Mouse (Mus musculus) kidney, embryonic 14.5 days (tissue): ENCODE results near the gene Yif1a. TPM values are rescaled to one million over a fixed set of nuclear protein-coding genes. Genes with fewer than 3 reads are reported as not detected.

ENCODE experiments used
- ATAC-seq: fragments of 200-750 bp; cut with Nextera tagmentation; 2 replicates; pipeline ENCODE4 v1.8.0; 2017; ENCODE audit warnings: moderate number of reproducible peaks, mild to moderate bottlenecking, moderate TSS enrichment, moderate library complexity; ENCODE audit not compliant: low FRiP score, low TSS enrichment
- H3K27ac ChIP-seq: fragments of 300-500 bp; sonication (generic); 2 replicates; pipeline ENCODE4 v1.5.1; 2014; ENCODE audit warnings: low read depth, mild to moderate bottlenecking, low read length, moderate library complexity, mixed read lengths
- H3K27me3 ChIP-seq: fragments of 300-500 bp; sonication (generic); 2 replicates; pipeline ENCODE4 v1.6.1; 2014; ENCODE audit warnings: mild to moderate bottlenecking, low read length; ENCODE audit not compliant: control insufficient read depth, insufficient read depth
- H3K36me3 ChIP-seq: fragments of 300-500 bp; sonication (generic); 2 replicates; pipeline ENCODE4 v1.6.1; 2014; ENCODE audit warnings: low read length, mixed read lengths; ENCODE audit not compliant: control insufficient read depth, insufficient read depth
- H3K4me1 ChIP-seq: fragments of 300-500 bp; sonication (generic); 2 replicates; pipeline ENCODE4 v1.6.1; 2014; ENCODE audit warnings: low read length, mixed read lengths; ENCODE audit not compliant: control insufficient read depth, insufficient read depth
- H3K4me2 ChIP-seq: fragments of 300-500 bp; sonication (generic); replicated peaks from 2 replicates; pipeline ENCODE4 v1.6.1; 2014; ENCODE audit warnings: low read depth, mild to moderate bottlenecking, low read length
- H3K4me3 ChIP-seq: fragments of 300-500 bp; sonication (generic); 2 replicates; pipeline ENCODE4 v1.5.1; 2014; ENCODE audit warnings: mild to moderate bottlenecking, low read length
- H3K9ac ChIP-seq: fragments of 300-500 bp; sonication (generic); 2 replicates; pipeline ENCODE4 v1.6.1; 2014; ENCODE audit warnings: low read depth, mild to moderate bottlenecking, low read length, moderate library complexity
- H3K9me3 ChIP-seq: fragments of 300-500 bp; sonication (generic); 2 replicates; pipeline ENCODE4 v1.6.1; 2016; ENCODE audit warnings: low read length; ENCODE audit not compliant: control insufficient read depth
- WGBS: fragments of 180-500 bp; shearing (Covaris S2); extraction: QIAGEN DNeasy Blood & Tissue Kit; methylation state at CpG from one replicate; pipeline ENCODE4 v1.1.7; 2014; 5-methylcytosine and 5-hydroxymethylcytosine counted together
- polyA plus RNA-seq: library from polyadenylated mRNA; unstranded; fragments of >200 nt; fragmentation: Nextera tagmentation; extraction: Ambion mirVana; gene quantifications from 2 replicates; pipeline ENCODE4 v1.2.1, GENCODE M21; 2014

The Yif1a gene
- polyA plus RNA-seq, 1 experiment from 2014 or later: 115 TPM

DNA sequence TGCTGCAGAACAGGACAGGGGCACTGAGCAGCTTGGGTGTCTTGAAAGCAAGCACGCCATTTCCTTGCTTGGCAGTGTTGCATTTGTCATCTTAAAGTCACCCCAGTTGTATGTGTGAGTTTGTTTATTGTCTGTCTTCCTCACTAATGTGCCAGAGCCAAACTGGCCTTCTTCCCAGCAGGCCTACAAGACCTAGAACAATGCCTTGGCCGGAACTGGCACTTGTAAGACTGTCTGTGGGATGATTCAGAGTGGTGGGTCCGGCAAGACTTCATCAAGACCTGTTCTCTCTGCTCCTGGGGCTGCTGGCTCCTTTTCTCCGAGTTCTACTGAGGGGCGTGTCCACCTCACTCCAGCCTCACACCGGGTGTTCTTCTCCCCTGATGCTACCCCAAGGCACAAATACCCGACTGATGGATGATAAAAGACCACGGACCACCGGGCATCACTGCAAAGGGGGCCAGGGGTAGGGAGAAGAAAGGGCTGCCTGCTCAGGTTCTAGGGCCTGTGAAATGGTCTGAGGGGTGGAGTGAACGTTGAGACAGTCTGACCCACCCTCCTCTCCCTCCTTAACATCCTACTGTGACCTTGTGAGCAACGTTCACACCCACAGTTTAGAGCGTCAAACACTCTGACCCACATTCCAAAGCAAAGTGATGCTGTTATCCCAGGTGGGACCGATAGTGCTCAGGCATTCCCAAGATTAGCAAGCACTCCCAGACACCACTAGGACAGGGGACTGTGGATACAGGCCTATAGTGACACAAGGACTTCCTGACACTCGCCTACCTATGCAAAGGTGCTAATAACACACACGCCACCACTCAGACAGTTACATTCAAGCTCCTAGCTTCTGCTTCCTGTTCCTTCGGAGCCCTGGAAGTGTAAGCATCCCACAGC, 30.2 kb upstream of the Yif1a start:
- no peak for ATAC-seq
- WGBS: 26% methylated on average over 16 of the region's 16 CpGs
- H3K36me3 ChIP-seq: no peaks in the 10 kb centered on the region
- H3K9ac ChIP-seq: no peak overlapping the region
- H3K27ac ChIP-seq: peak overlapping the region; percentile 85; the same call in 1 of the 2 replicates
- peaks cover 6% of the 10 kb centered on the region; the same call in 1 of the 2 replicates for H3K27me3 ChIP-seq
- no peaks in the 10 kb centered on the region for H3K9me3 ChIP-seq
- no peak overlapping the region for H3K4me2 ChIP-seq
- peaks cover 41% of the 10 kb centered on the region for H3K4me1 ChIP-seq
- H3K4me3 ChIP-seq: no peak overlapping the region

DNA sequence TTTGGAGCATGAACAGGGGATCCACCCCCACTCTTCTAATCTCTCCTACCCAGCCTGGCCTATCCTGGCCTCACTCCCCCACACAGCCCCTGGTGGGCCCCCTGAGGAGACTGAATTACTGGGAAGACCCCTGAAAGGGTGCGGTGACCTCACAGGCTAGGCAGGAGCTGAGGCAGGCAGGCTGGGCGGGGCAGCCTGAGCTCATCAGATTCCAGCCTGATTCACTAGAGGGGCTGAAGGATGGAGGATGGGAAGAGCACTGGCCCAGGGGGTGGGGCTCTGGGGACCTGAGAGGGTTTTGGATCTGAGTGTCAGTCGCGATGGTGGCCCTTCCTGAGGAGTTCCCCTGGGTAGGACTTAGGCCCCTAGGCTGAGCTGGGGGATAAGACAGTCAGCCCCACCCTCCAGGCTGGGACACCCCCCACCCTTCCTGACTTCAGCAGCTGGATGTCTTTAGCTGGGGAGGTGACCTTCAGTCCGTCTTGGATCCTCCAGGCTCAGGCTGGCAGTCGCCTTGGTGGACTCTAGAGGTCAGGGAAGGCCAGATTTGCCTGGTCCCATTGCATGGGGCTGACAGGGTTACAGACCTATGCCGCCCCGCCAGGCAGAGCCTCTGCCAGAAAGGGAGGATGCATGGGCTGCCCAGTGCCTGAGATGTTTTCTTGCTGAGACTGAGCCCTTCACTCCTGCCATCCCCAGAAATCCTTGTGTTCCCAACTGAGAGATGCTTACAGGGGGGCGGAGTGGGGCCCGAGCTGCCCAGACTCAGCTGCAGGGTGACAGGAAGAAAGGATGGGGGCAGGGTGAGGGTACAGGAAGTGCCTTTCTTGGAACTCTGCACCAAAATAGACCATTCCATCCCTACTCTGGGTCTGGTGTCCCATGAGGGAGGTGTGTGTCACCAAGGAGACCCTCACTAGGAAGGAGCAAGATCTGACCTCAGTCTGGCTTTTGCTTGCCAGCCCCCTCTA, 29.3 kb upstream of the Yif1a start:
- 10% methylated on average over 10 of the region's 10 CpGs for WGBS
- no peaks in the 10 kb centered on the region for H3K9me3 ChIP-seq
- H3K27ac ChIP-seq: peak overlapping the region; percentile 85
- H3K36me3 ChIP-seq: no peaks in the 10 kb centered on the region
- H3K27me3 ChIP-seq: no peaks in the 10 kb centered on the region
- no peak overlapping the region for H3K4me3 ChIP-seq
- H3K9ac ChIP-seq: no peak overlapping the region
- H3K4me1 ChIP-seq: peaks cover 41% of the 10 kb centered on the region
- H3K4me2 ChIP-seq: peak overlapping the region; percentile 12
- ATAC-seq: peak; percentile 48

DNA sequence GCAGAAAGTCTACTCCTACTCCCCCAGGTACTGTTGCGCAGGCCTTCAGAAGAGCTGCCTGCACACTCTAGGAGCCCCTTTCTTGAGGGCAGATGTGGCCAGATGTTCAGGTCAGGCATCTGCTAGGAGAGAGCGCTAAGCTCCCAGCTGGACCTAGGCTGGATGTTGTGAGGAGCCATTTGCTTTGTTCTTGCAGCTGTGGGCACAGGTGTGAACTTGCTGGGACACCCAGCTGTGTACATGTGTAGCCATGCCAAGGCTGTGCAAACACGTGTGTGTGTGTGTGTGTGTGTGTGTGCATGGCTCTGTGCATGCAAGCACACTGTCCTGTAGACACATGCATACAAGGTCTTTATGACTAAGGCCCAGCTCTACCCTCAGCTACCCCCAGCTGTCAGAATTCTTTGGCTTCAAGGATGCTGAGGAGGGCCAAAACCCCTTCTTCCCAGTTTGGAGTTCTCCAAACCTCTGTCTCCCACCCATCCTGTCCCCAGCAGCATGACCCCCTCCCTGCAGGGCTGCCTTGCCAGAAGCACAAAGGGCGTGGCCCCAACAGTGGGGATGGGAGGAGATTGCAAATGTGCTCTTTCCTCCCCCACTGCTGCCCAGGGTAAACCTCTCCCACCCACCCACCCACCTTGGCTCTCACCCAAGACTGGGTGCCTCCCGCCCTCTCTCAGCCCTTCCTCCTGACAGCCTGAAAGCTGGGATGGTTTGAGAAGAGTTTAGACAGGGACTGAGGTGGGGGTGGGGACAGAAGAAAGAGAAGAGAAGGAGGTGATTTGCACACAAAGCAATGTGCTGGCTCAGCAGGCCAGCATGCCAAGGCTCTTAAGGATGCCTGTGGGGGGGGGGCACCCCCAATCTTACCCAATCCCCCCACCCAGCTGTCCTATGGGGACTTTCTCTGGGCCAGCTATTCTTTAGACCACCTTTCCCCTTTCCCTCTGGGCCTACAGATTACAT, 27.7 kb upstream of the Yif1a start:
- ATAC-seq: peak; percentile 5; the same call in 1 of the 2 replicates
- no peak overlapping the region for H3K9ac ChIP-seq
- no peak overlapping the region for H3K4me2 ChIP-seq
- 27% methylated on average over 5 of the region's 5 CpGs for WGBS
- H3K27me3 ChIP-seq: no peaks in the 10 kb centered on the region
- H3K4me3 ChIP-seq: no peak overlapping the region
- H3K27ac ChIP-seq: peak overlapping the region; percentile 85
- no peaks in the 10 kb centered on the region for H3K36me3 ChIP-seq
- peaks cover 50% of the 10 kb centered on the region for H3K4me1 ChIP-seq
- no peaks in the 10 kb centered on the region for H3K9me3 ChIP-seq

DNA sequence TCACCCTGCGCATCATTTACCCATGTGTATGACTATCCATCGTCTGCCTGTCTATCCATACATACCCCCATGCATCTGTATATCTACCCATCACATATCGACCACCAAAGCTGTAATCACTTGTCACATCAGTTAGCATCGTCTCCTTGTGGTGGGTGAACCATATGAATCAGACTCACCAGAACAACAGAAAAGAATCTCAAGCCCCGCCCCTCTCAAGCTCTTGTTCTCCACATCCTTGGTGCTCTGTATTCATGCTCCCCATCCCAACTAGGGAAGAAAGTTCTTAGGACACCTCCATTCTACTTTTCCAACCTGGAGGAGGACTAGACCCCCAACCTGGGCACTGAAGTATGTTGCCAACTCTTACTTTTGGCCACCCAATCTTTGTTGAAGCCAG, 26.3 kb upstream of the Yif1a start:
- Histone ChIP-seq H3K4me3 (no peak overlapping the region), H3K4me2 (no peak overlapping the region), H3K9ac (no peak overlapping the region), H3K27me3 (no peaks in the 10 kb centered on the region), H3K9me3 (no peaks in the 10 kb centered on the region), H3K36me3 (no peaks in the 10 kb centered on the region), H3K27ac (no peak overlapping the region), H3K4me1 (peaks cover 44% of the 10 kb centered on the region)
- no peak for ATAC-seq
- 89% methylated on average over 5 of the region's 5 CpGs for WGBS

DNA sequence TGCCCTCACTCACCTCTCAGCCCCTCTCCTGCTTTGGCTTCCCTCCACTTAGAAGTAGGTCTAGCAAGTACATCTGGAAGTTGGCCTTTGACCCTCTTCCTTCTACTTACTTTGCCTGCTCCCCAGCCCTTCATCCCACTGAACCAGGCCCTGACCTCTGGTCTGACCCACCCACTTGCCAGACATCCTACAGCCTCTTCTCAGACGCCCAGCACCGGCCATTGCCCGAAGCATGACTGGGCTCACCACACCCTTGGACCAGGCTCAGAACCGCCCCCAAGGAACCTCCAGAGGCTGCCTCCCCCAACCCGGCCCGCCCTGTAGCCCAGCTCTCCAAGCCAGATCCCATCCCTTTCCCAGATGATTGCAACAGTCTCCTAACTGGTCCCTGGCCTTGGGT, 25.9 kb upstream of the Yif1a start:
- H3K9ac ChIP-seq: no peak overlapping the region
- ATAC-seq: no peak
- no peak overlapping the region for H3K4me3 ChIP-seq
- H3K4me2 ChIP-seq: no peak overlapping the region
- no peaks in the 10 kb centered on the region for H3K9me3 ChIP-seq
- H3K36me3 ChIP-seq: no peaks in the 10 kb centered on the region
- 55% methylated on average over 6 of the region's 6 CpGs for WGBS
- no peaks in the 10 kb centered on the region for H3K27me3 ChIP-seq
- peaks cover 47% of the 10 kb centered on the region for H3K4me1 ChIP-seq
- no peak overlapping the region for H3K27ac ChIP-seq

DNA sequence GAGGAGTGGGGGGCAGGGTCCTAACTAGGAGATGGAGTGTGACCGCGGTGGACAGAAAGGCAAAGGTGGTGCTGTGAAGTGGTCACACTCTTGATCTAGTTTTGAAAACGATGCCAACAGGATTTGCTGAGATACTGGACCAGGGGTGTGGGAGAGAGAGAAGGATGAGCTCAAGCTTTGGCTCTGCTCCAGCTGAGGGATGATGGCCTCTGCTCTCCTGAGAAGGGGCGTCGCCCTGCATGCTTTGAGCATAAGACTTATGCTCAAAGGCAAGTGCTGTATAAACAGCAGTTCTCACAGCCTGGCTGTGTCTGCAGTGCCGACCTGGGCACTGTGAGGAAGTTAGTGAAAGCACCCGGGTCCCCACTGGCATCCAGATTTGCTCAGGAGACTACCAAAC, 23.2 kb upstream of the Yif1a start:
- ATAC-seq: no peak
- H3K4me2 ChIP-seq: no peak overlapping the region
- no peaks in the 10 kb centered on the region for H3K36me3 ChIP-seq
- H3K4me3 ChIP-seq: no peak overlapping the region
- H3K9me3 ChIP-seq: no peaks in the 10 kb centered on the region
- WGBS: 58% methylated on average over 7 of the region's 7 CpGs
- H3K27ac ChIP-seq: no peak overlapping the region; the same call in 1 of the 2 replicates
- H3K4me1 ChIP-seq: peaks cover 44% of the 10 kb centered on the region
- no peak overlapping the region for H3K9ac ChIP-seq
- H3K27me3 ChIP-seq: peaks cover 9% of the 10 kb centered on the region

DNA sequence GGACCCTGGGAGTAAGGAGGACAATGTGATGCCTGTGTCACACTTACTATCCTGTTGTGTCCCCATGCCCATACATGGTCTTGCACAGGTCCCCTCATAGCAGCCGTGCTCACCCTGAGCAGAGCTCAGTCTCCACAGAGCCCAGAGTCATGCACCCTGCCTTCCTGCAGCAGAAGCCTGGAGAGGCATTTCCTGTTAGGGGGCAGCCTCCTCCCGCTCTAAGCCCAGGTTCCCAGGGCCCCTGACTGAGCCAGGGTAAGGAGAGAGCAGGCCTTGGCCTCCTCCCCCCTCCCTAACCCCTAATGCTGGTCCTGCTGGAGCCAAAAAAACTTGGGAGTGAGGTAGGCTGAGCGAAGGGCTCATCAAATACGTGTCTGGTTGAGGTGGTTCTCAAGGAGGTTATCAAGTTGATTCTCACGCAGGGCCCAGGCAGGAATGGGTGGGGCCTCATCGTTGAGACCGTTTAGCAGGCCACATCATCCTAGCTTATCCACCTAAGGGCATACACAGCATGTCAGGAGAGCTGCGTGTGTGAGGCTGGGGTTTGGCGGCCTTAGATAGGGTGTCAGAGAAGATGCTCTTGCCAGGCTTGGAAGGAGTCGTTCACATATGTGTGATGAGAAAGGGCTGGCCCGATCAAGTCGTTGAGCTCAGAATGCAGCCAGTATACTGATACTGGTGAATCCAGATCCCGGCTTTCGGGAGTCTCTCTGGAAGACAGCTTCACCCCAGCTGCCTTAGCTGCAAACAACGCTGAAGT, 21.1 kb upstream of the Yif1a start:
- peak overlapping the region; percentile 50; the same call in 1 of the 2 replicates for H3K9ac ChIP-seq
- peaks cover 9% of the 10 kb centered on the region for H3K27me3 ChIP-seq
- 7% methylated on average over 15 of the region's 15 CpGs for WGBS
- H3K9me3 ChIP-seq: no peaks in the 10 kb centered on the region
- no peak for ATAC-seq
- H3K4me1 ChIP-seq: peaks cover 42% of the 10 kb centered on the region
- no peaks in the 10 kb centered on the region for H3K36me3 ChIP-seq
- H3K4me2 ChIP-seq: peak overlapping the region; percentile 52
- peak overlapping the region; percentile 89 for H3K27ac ChIP-seq
- peak overlapping the region; percentile 46 for H3K4me3 ChIP-seq
